Mouse (Mus musculus): ENCODE measurements around the gene Nrxn1.

Gene Nrxn1

DNA sequence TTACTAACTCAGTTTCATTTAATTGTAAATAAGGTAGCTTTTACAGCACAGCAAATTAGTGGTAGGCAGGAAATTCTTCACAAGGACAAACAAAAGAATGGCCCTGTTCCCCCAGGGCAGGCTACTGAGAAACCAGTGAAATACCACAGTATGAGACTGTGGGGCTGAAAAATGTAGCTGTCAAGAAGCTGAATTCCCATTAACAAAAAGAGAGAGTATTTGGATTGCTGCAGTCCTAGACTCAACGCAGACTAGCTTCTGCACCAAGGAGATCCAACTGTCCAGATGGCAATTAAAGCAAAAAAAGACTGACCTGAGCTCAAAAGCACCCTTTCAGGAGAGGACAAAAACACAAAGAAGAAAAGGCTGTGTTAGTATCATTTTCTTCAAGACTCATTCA lies 324.7 kb downstream of the Nrxn1 start:
- in situ Hi-C loops (cut with MboI; ENCODE audit: low pct_unique_long_range_greater_than_20kb in 1 of 2, low sequenced_read_pairs in 2 of 2, unreplicated experiment in 1 of 2) = no loop called here

DNA sequence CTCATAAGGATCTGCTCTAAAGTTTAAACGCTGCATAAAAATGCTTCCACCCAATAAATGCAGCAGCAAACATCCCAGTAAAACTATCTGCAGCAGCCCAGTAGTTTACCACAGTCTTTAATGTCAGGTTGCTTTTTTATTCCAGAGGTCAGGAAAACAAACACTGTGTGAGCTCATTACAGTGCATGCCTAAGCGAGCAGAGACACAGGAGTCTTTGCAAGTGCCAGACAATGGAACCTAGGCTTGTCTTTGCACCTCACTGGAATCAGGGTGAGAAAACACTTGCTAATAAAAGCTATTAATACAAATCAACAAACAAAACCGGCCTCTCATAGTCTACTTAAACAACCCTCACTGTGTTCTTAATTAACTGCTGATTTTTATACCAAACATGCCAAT lies 365.7 kb downstream of the Nrxn1 start:
- in situ Hi-C loops (cut with MboI; ENCODE audit: low pct_unique_long_range_greater_than_20kb in 1 of 2, low sequenced_read_pairs in 2 of 2, unreplicated experiment in 1 of 2) = no loop called here

DNA sequence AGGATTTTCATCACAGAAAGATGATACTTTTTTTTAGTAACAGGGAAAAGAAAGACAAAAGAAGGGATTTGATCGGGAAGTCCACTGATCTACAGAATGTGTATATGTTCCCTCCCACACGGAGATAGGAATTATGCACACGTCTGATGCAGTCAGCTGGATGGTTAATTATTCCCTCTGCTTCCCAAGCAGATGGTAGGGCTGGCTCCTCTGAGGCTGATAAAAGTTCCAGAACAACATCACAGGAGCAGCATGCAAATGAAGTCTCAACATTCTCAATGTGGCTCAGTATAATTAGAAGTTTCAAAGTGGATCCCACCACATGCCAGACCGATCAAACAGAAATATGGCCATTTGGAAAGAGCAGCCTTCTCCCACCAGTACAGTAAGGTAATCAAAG lies 388.1 kb downstream of the Nrxn1 start:
- in situ Hi-C loops (cut with MboI; ENCODE audit: low pct_unique_long_range_greater_than_20kb in 1 of 2, low sequenced_read_pairs in 2 of 2, unreplicated experiment in 1 of 2) = no loop called here

DNA sequence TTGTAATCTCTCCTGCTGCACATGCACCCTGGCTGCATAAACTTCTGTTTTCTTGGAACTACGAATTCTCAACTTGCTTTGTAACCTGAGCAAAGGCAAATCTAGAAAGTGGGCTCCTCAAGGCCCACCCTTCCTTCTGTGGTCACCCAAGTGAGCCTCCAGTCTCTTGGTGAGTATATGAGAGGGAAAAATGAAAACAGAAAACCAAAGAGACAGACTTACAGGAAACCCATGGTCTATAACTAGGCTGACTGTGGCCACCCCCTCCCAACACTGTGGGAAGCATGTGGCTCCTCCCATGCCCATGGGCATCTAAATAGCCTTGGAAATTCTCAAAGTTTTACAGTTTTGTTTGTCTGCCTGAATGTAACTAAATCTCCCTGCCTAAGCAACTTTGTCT lies 390.2 kb downstream of the Nrxn1 start:
- in situ Hi-C loops (cut with MboI; ENCODE audit: low pct_unique_long_range_greater_than_20kb in 1 of 2, low sequenced_read_pairs in 2 of 2, unreplicated experiment in 1 of 2) = no loop called here

DNA sequence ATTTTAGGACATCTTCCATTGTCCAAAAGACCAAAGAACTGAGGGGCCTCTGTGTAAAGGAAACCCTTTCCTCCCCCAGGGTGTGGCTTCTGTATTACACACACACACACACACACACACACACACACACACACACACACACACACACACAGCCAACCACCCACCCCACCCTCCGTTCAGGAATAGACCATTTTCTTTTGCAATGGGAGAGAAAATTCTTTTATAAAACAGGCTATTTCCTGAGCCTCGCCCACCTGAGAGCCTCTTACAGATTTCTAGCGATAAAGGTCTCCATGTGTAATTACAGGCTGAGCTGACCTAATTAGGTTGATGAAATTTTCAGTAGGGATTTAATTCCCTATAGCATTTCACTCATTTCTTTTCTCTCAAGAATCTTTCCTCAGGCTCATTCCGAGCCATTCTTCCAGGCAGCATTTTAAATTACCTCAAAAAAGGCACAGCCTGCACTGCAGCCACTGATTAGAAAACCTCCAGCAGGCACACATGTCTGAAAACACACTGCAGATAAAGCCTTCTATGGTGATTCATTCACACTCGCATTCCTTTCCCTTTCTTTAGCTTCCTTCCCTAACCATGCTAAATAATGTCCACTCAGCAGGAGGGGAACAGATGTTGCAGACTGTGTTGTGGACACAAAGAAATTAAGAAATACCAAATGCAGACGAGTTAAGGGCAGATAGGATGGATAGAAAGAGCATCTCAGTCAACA lies 396.6 kb downstream of the Nrxn1 start:
- in situ Hi-C loops (cut with MboI; ENCODE audit: low pct_unique_long_range_greater_than_20kb in 1 of 2, low sequenced_read_pairs in 2 of 2, unreplicated experiment in 1 of 2) = no loop called here

DNA sequence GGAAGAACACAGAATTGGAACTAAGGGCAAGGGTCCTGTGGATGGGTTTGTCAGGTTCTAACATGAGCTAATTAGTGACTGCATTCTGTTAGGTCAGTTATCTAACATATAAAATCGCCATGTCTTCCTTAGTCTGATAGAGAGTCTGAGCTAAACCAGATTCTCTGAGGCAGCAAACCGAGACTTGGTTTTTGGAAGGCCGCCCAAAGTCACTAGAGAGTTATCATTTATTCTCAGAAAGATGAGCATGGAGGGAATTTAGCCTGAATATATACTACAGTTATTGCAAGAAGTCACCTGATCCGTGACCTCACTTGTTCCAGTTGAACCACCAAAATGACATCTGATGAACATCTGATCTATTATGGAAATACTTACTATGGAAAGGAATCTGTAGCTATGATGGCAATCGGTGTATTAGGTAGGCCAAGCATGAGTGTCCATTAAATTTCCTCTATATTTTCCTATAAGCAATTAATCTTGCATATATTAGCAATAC lies 397.7 kb downstream of the Nrxn1 start:
- in situ Hi-C loops (cut with MboI; ENCODE audit: low pct_unique_long_range_greater_than_20kb in 1 of 2, low sequenced_read_pairs in 2 of 2, unreplicated experiment in 1 of 2) = no loop called here

DNA sequence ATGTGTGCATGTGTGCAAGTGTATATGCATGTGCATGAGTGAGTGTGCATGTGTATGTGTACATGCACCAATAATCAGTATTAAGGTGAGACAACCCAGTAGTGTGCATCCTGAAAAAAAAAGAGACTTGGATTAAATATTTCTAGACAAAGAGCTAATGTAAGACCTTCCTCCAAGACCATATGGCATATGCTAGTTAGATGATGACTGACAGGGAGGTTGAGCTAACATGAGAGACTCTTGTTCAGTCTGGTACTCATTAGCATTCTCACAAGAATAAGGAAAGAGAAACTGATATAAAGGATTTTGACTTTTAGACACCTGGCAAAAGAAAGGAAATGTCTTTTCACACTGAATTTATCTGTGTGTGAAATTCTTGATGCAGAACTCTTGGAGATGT lies 408.7 kb downstream of the Nrxn1 start:
- in situ Hi-C loops (cut with MboI; ENCODE audit: low pct_unique_long_range_greater_than_20kb in 1 of 2, low sequenced_read_pairs in 2 of 2, unreplicated experiment in 1 of 2) = no loop called here

DNA sequence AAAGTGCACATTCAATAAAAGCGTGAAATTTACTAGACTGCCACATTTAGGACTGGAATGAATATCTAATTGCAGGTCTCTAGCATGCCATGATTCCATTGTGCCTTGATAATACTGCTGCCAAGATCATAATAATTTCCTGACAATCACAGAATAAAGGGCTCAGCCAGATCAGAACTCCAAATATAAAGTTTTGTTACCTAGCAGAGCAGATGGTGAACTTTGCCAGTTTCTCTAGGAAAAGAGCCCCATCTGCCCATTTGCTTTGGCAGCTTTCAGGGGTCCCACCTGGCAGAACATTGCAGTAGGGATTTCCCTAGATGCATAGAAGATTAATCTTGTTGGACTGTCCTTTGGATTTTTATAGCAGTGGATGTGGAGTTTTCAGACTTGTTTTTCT lies 411.9 kb downstream of the Nrxn1 start:
- in situ Hi-C loops (cut with MboI; ENCODE audit: low pct_unique_long_range_greater_than_20kb in 1 of 2, low sequenced_read_pairs in 2 of 2, unreplicated experiment in 1 of 2) = no loop called here

DNA sequence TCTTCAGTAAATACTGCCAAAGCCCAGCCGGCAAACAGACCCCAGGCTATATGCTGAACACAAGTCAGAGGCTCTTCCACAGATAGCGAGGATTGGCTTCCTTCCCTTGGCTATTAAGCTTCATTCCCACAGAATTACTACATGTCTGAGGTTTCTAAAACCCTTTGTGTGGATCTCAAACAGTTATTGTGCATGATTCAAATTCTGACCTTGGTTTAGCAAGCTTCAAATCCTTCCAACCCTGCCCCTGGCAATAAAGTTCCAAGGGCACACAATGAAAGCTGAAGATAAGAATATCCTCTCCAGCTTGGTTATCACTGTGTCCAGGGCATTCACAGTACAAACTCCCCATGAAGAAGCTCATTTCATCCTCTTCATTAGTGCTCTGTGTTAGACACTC lies 416.2 kb downstream of the Nrxn1 start:
- in situ Hi-C loops (cut with MboI; ENCODE audit: low pct_unique_long_range_greater_than_20kb in 1 of 2, low sequenced_read_pairs in 2 of 2, unreplicated experiment in 1 of 2) = no loop called here

DNA sequence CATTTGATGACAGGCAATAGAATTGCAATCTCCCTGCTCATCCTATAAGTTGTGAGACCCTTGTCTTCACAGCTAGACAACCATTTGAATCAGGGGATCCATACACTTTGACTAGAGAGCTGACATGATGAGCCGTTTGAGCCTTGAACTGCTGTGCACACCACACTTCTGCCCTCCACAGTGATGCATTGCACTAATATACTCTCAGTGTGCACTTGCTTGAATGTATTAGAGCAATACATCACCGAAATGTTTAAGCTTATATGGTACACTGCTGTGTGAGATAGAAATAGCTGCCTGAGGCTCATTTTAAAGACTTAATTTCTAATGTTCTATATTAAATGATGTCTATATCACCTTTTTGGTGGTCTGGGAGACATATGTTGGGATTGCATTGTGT lies 430.6 kb downstream of the Nrxn1 start:
- in situ Hi-C loops (cut with MboI; ENCODE audit: low pct_unique_long_range_greater_than_20kb in 1 of 2, low sequenced_read_pairs in 2 of 2, unreplicated experiment in 1 of 2) = no loop called here

DNA sequence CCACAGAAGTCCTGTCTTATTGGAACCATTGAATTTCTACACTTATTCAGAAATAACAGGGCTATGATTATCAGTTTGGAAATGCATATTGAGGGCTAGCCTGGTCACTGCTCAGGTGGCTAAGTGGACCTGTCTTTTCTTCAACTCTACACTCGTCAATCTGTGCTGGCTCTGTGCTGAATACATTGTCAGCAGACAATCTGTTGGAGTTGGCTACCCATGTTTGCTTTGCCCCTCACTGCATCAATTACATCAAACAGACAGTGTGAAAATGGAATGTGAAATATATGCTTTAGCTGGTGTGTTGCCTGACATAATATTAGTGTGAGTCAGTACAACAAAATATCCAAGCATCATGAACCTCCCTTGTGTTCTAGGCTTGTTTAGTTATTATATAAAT lies 438.4 kb downstream of the Nrxn1 start:
- in situ Hi-C loops (cut with MboI; ENCODE audit: low pct_unique_long_range_greater_than_20kb in 1 of 2, low sequenced_read_pairs in 2 of 2, unreplicated experiment in 1 of 2) = no loop called here

DNA sequence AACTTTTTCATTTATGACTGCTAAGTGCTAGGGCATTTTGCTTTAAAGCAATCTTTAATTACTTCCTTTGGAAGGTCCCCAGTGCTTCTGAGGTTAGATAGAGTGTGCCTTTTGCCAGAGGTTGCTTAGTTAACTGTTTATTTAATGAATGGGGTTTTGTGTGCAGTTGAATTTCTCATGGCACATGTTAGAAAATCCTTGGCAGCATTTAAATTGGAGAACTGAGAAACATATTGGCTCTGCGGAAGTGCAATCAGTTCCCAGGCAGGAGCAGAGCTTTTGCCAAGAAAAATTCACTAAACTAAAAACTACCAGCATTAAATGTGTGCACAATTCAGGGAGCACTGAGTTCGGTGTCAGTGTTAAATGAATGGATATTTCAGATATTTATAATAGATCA lies 439.5 kb downstream of the Nrxn1 start:
- in situ Hi-C loops (cut with MboI; ENCODE audit: low pct_unique_long_range_greater_than_20kb in 1 of 2, low sequenced_read_pairs in 2 of 2, unreplicated experiment in 1 of 2) = no loop called here

DNA sequence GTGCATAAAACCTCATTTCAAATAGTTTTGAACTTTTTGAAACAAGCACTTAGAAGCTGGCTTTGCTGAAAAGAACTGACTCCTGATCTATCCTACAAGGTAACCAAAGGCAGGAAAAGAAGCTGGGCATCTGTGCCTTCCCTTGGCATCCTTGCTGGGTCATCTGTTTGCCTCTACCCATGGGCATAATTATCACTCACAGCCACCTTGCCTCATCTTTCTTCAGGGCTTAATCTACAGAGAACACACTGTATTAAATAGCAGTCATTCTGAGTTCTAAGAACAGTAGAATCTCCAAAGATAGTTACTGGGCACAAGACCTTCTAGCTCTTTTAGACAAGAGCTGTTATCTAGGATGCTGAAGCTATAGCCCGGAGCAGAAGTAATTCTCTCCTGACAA lies 442.6 kb downstream of the Nrxn1 start:
- in situ Hi-C loops (cut with MboI; ENCODE audit: low pct_unique_long_range_greater_than_20kb in 1 of 2, low sequenced_read_pairs in 2 of 2, unreplicated experiment in 1 of 2) = no loop called here

DNA sequence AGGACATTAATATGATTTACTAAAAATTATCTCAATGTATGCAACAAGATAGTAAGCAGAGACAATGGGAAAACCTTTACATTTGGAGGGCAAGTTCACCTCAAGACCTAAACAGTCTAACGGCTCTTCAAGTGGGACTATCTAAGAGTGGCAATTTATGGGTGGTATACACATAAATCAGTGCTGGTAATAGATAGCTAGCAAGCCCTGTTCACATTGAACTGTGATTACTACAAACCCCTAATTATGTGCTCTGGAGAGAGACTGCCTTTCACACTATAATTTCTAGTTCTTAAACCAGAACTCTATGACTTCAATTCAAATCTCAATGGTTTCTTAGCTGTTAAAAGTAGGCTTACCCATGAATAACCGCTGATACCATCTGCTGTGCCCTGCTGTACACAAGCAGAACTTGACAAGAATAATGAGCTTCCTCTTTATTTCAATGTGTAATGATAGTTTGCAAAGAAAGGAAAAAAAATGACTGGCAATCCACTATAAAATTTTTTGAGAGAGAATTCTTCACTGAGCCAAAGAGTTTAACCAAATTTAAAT lies 453.8 kb downstream of the Nrxn1 start:
- in situ Hi-C loops (cut with MboI; ENCODE audit: low pct_unique_long_range_greater_than_20kb in 1 of 2, low sequenced_read_pairs in 2 of 2, unreplicated experiment in 1 of 2) = no loop called here

DNA sequence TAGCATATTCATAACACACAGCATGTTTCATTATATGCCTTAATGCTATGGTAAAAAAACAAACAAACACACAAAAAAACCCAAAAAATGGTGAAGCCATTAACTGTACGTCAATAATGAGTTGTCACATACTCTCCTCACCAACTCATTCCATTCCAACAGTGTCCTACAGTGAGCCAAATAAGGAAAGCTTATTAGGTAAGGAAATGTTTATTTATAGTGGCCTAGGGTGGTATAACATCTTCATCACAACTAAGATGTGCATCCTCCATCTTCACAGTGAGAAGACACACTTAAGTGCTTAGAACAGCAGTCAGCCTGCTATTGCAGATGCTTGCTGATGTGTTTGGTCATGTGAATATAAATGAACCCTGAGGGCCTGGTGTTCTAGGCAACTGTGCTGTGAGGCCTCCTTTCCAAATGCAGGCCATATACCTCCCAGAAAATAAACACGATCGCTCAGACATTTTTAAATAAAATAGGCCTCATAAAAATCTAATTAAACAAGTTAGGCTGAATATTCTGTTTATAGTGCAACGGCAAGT lies 454.6 kb downstream of the Nrxn1 start:
- in situ Hi-C loops (cut with MboI; ENCODE audit: low pct_unique_long_range_greater_than_20kb in 1 of 2, low sequenced_read_pairs in 2 of 2, unreplicated experiment in 1 of 2) = no loop called here

DNA sequence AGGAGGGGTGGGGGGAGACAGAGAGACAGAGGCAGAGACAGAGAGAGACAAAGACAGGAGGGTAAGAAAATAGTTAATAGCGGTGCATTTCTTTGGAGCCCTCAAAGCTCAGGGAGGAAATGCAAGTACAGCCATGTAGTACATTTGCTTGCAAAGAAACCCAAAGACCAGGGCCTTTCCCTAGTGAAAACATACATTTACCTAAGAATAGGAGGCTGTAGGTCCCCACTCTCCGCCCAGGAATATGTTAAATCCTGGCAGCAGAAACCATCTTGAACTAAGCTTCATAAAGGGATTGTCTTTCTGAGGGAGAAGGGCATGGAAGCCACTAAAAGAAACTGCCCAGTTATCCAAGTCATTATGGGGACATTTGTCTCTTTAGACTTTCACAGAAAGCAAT lies 461.5 kb downstream of the Nrxn1 start:
- in situ Hi-C loops (cut with MboI; ENCODE audit: low pct_unique_long_range_greater_than_20kb in 1 of 2, low sequenced_read_pairs in 2 of 2, unreplicated experiment in 1 of 2) = no loop called here

DNA sequence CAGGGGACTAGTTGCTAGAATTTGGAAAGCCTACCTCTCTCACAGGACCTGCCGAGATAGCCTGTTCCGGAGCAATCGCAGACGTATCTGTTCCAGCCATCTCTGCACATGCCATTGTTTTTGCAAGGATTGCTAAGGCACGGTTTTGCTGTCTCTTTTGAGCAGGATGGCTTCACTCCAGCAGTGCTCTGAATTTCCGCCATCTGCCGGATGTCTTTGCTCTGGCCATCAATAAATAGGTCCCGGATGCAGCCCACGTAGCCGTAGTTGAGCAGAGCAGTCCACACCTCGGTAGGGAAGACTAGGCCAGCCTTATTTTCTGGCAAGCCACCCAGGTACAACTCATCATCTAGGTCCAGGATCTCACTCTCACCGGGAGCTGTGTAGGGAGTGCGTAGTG lies 463.0 kb downstream of the Nrxn1 start:
- in situ Hi-C loops (cut with MboI; ENCODE audit: low pct_unique_long_range_greater_than_20kb in 1 of 2, low sequenced_read_pairs in 2 of 2, unreplicated experiment in 1 of 2) = no loop called here

DNA sequence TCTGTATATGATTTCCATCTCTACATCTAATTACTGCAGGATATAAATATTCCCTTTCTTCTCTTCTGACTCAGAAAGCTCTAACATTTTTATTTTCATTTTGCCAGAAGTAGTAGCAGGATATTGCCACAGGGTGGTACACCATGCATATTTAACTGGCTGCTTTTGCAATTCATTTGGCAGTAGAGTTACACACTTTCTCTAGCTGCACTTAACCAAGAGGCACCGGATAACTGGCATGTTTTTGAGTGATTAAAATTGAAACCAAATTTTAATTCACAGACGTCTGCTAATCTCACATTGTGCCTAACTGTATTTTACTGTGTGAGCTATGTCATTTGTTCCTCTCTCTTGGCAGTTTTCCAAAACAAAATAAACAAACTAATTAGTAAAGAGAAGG lies 464.4 kb downstream of the Nrxn1 start:
- in situ Hi-C loops (cut with MboI; ENCODE audit: low pct_unique_long_range_greater_than_20kb in 1 of 2, low sequenced_read_pairs in 2 of 2, unreplicated experiment in 1 of 2) = no loop called here

DNA sequence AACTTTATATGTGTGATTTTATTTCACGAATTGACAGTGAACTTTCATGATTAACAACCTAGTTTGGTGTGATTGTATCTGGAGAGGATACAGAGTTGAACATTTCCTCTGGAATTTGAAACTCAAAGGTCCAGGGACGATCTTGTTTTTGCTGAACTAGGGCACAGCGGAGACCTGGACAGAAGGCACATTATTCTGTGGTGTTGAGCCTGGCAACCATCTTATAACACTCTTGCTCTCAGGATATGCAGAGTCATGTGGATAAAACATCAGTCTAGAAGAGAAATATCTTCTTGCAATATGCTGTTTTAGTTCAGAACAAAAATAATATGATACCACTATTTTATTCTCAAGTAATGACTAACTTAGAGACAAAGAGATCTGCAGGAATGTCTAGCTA lies 464.9 kb downstream of the Nrxn1 start:
- in situ Hi-C loops (cut with MboI; ENCODE audit: low pct_unique_long_range_greater_than_20kb in 1 of 2, low sequenced_read_pairs in 2 of 2, unreplicated experiment in 1 of 2) = no loop called here

DNA sequence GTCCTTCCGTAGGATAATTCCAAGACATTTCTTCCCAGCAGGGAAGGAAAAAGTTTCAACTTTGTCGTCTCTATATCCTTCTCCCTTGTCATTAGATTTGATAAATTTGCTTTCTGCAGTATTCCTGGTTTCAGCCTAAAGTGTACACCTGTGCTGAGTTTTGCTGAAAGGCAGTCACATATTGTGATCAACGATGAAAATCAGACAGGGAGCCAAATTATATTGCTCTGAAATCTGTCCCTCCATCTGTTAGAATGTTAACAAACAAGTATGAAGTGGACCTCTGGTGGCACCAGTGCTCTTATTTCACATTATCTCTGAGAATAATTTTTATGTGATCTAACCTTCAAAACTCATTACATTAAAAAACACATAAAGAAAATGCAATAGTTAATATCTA lies 465.5 kb downstream of the Nrxn1 start:
- in situ Hi-C loops (cut with MboI; ENCODE audit: low pct_unique_long_range_greater_than_20kb in 1 of 2, low sequenced_read_pairs in 2 of 2, unreplicated experiment in 1 of 2) = no loop called here
